In the genomic region with DNA sequence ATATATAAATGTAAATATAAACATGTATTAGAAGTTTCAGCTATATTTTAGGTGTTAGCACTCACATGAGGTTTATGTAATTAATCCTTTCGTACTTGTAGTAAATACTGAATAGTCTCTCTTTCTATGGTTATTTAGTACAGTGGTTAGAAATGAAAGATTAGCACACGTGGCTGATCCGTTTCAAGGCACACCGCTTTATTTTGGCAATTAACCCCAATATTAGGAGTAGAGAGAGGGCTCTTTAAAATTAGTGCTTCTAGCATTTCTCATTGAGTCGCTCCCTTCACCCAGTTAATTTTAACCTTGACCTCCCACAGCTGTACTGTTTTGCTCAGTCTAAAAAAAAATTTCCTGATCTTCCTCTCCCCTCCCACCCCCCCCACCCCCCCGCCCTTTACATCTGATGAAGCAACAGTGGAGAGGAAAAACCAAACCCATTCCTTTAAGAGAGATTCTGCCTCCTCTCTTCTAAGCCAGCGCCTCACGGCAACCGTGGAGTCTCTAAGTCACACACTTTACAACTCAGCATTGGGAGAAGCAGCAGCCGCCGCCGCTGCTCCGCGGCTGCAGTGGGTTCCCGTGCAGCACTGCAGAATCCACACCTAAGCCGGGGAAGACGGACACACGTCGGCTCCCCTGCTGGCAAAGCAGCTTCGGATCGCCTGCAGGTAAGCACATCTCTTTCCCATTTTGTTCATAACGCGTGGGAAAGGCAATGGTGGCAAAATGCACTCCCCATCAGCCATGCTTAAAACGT, we compare ENCODE assay signal across 8 mouse cellular contexts. TPM values are rescaled to one million over a fixed set of nuclear protein-coding genes. Genes with fewer than 3 reads are reported as not detected.
DNase-seq lines count a peak whose midpoint lies in the region; ATAC-seq and TF ChIP-seq lines count a peak whose summit lies in the region.

A gene (plus strand): TSS at position 400 of the 760 bp plus-strand sequence.

- no peaks in the 10 kb centered on the region for H3K36me3 ChIP-seq in limb, embryonic 11.5 days (ENCODE audit: control insufficient read depth, insufficient read depth, low read length)
- H3K36me3 ChIP-seq in midbrain, embryonic 12.5 days, result no peaks in the 10 kb centered on the region

- peak within 1 kb of the TSS; percentile 55; the same call in 1 of the 2 replicates for H3K27ac ChIP-seq in embryonic fibroblast, embryonic 13.5 days (ENCODE audit: insufficient read depth, low read length)
- no peak within 1 kb of the TSS for H3K27ac ChIP-seq in limb, embryonic 11.5 days (replicated peaks; ENCODE audit: low read depth, low read length)
- no peak within 1 kb of the TSS for H3K27ac ChIP-seq in midbrain, embryonic 12.5 days (replicated peaks)

- peak within 1 kb of the TSS; percentile 60 for H3K4me3 ChIP-seq in embryonic fibroblast, embryonic 13.5 days (ENCODE audit: insufficient read depth, low read length)
- peak within 1 kb of the TSS; percentile 41 for H3K4me3 ChIP-seq in limb, embryonic 11.5 days (ENCODE audit: low read depth, low read length)
- H3K4me3 ChIP-seq in midbrain, embryonic 12.5 days, result peak within 1 kb of the TSS; percentile 81

- WGBS in limb, embryonic 11.5 days, result 5% methylated on average over 24 of the region's 24 CpGs
- 5% methylated on average over 24 of the region's 24 CpGs for WGBS in midbrain, embryonic 12.5 days

- DNase-seq in 416B (ENCODE audit: low read depth), result peak; percentile 51
- DNase-seq in adrenal gland, postnatal 25 days, result peak; percentile 59
- peak; percentile 64 for DNase-seq in heart, adult 8-10 months (ENCODE audit: low spot score)
- DNase-seq in kidney, adult 8-10 months, result peak; percentile 45 to 52
- DNase-seq in limb, embryonic 11.5 days (ENCODE audit: low spot score), result peak; percentile 64
- DNase-seq in spleen, postnatal 10 days (ENCODE audit: low spot score in 2 of 2), result peak; percentile 29 to 40

- no peak for ATAC-seq in limb, embryonic 11.5 days (ENCODE audit: insufficient number of reproducible peaks, low FRiP score, low TSS enrichment, low read depth)
- no peak for ATAC-seq in midbrain, embryonic 12.5 days (ENCODE audit: low FRiP score, low read depth)

- H3K27me3 ChIP-seq in limb, embryonic 11.5 days (ENCODE audit: control insufficient read depth, insufficient read depth, low read length), result no peaks in the 10 kb centered on the region
- peaks cover 27% of the 10 kb centered on the region for H3K27me3 ChIP-seq in midbrain, embryonic 12.5 days

- H3K4me1 ChIP-seq in embryonic fibroblast, embryonic 13.5 days (ENCODE audit: control insufficient read depth, insufficient read depth, low read length), result no peaks in the 10 kb centered on the region
- peaks cover 39% of the 10 kb centered on the region for H3K4me1 ChIP-seq in limb, embryonic 11.5 days (ENCODE audit: control insufficient read depth, insufficient read depth, low read length)
- peaks cover 46% of the 10 kb centered on the region for H3K4me1 ChIP-seq in midbrain, embryonic 12.5 days

- peak within 1 kb of the TSS; percentile 47; the same call in 1 of the 2 replicates for H3K9ac ChIP-seq in limb, embryonic 11.5 days (ENCODE audit: low read length)
- H3K9ac ChIP-seq in midbrain, embryonic 12.5 days (replicated peaks), result peak within 1 kb of the TSS; percentile 46

- H3K9me3 ChIP-seq in limb, embryonic 11.5 days (ENCODE audit: control insufficient read depth, low read length), result no peaks in the 10 kb centered on the region
- no peaks in the 10 kb centered on the region for H3K9me3 ChIP-seq in midbrain, embryonic 12.5 days

- peak; percentile 48 for TF ChIP-seq POLR2A in embryonic fibroblast, embryonic 13.5 days (IDR thresholded peaks at IDR 0.05; ENCODE audit: low read depth, low read length)

- no peak for TF ChIP-seq CTCF in embryonic fibroblast, embryonic 13.5 days (IDR thresholded peaks at IDR 0.05; ENCODE audit: borderline replicate concordance, insufficient read depth, low read length)

- peak within 1 kb of the TSS; percentile 87 for H3K4me2 ChIP-seq in limb, embryonic 11.5 days (ENCODE audit: low read depth, severe bottlenecking)
- peak within 1 kb of the TSS; percentile 90 for H3K4me2 ChIP-seq in midbrain, embryonic 12.5 days (replicated peaks)

RNA-seq across cellular contexts. Expression of the gene that starts here (rescaled TPM):
- 48.3 and 51.8 TPM in 2 replicates for total RNA-seq in adrenal gland, postnatal 25 days (2021)
- polyA plus RNA-seq in embryonic fibroblast, embryonic 13.5 days (2011; ENCODE audit: insufficient read length, low read depth, missing spikeins), result 15.7 and 19.4 TPM in 2 replicates
- total RNA-seq in heart, adult 8-10 months (2022), result 10 to 100 TPM; 35.7 to 51.4 (median 39.9) TPM
- polyA plus RNA-seq in limb, embryonic 11.5 days (2014; fragmentation: Nextera tagmentation; extraction: Ambion mirVana), result 74.4 and 75.1 TPM in 2 replicates
- 45.6 and 47.5 TPM in 2 replicates for polyA plus RNA-seq in midbrain, embryonic 12.5 days (2016; fragmentation: Nextera tagmentation; extraction: Ambion mirVana)
